Mouse (Mus musculus): Measurements from ENCODE around the gene Klk1.
"Not testable (repeated sequence)": the region's sequence is repeated elsewhere in the genome, so short reads cannot be mapped to it uniquely, and the experiment has no call there.

Klk1 gene

DNA sequence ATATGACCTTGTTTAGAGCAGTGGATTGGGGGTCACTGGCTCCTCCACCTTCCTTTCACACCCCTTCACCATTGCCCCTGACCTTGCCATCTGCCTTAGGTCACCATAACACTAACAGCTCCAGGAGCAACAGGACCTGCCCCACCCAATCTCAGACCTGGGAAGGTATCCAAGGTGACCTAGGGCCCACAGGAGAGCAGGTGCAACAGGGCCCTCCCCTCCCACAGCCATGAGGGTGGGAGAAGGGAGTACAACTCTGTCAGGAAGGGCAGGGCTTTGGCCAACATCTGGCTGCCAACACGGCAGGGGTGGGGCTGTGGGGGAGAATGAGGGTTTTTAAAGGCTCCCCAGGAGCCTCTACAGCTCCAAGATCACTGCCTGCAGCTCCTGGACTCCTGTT, at the start of gene Klk1:
Klk1 (plus strand) TSS at position 285 of the 400 bp plus-strand sequence.
- DNase-seq (ENCODE audit: low read depth, low spot score), result no peak

GRCm38 (mm10) chr7:44179299-44180045, 45.7 kb upstream of the Klk1 start:
- no peak for DNase-seq (ENCODE audit: low read depth, low spot score)

GRCm38 (mm10) chr7:44186516-44186915, 38.6 kb upstream of the Klk1 start:
- DNase-seq (ENCODE audit: low read depth, low spot score), result not testable (repeated sequence)

DNA sequence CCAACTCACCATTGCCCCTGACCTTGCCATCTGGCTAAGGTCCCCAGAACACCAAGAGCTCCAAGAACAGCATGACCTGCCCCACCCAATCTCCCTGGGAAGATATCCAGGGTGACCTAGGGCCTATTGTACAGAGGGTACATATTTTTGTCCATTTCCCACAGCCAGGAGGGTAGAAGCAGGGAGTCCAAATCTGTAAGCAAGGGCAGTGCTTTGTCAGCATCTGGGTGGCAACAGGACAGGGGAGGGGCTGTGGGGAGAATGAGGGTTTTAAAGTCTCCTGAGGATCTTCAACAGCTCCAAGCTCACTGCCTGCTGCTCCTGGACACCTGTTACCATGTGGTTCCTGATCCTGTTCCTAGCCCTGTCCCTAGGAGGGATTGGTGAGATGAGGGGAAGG, 37.2 kb upstream of the Klk1 start, which contains the start of gene Klk1b24:
Klk1b24 (plus strand) TSS at position 301 of the 400 bp plus-strand sequence.
- not testable (repeated sequence) for DNase-seq (ENCODE audit: low read depth, low spot score)

DNA sequence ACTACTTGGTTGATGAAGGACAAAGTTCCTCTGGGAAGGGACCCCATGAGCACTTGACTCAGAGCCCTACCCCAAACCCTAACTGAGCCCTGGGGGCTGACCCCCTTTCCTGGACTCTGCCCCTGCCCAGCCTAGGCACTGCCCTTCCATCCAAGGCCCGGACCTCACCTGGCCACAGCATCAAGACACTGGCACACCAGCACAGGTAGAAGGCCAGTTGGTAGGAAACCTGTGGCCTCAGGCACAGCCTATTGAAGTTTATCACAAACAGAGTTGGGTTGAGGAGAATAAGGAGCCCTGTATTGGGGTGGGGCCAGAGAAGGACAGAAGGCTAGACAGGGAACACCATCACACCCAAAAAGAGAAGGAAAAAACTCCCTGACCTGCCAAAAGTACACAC, 31.7 kb upstream of the Klk1 start:
- not testable (repeated sequence) for DNase-seq (ENCODE audit: low read depth, low spot score)

GRCm38 (mm10) chr7:44197891-44198290, 27.3 kb upstream of the Klk1 start, which contains the start of gene Klk1b3:
Klk1b3 (plus strand) TSS chr7:44198191.
- no peak for DNase-seq (ENCODE audit: low read depth, low spot score)

DNA sequence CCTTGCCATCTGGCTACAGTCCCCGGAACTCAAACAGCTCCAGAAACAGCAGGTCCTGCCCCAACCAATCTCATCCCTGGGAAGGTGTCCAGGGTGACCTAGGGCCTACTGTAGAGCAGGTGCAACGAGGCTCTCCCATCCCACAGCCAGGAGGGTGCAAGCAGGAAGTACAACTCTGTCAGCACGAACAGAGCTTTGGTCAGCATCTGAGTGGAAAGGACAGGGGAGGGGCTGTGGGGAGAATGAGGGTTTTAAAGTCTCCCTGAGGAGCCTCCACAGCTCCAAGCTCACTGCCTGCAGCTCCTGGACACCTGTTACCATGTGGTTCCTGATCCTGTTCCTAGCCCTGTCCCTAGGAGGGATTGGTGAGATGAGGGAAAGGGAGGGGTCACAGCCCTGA, 18.0 kb upstream of the Klk1 start, which contains the start of gene Klk1b4:
Klk1b4 (plus strand) TSS at position 301 of the 400 bp plus-strand sequence.
- not testable (repeated sequence) for DNase-seq (ENCODE audit: low read depth, low spot score)

DNA sequence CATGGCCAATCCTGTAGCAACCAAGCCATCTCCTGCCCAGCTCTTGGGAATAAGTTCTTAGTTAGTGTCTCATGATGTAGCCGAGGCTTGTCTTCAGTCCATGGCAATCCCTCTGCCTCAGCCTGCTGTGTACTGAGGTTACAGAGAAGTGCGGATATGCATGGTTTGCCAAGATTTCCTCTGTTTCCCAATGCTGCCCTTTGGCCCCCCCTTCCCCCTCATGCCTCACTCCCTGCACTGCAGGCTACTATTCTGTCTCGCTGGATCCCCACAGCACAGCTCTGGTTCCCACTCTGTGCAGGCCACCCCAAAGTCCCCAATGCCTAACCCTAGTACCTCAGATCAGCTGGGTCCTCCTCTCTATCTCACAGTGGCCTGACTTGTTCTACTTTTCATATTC, 16.9 kb upstream of the Klk1 start:
- DNase-seq (ENCODE audit: low read depth, low spot score), result no peak

DNA sequence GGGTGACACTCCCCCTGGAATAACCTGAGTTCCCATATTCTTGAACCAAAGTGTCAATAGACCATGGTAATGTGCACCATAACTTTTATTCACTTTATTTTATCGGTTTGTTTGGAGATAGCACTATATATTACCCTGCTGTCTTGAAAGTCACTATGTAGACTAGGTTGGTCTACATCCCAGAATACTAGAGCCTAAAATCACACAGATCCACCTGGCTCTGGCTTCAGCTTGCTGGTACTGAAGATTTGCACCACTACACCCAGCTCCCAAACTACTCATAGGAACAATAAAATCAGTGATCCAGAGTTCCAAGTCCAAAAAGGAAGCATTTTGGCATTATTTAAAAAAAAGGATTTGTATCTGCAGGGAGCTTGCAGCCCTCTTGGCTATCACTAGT, 9.5 kb upstream of the Klk1 start, which contains the start of gene Klk1b5:
Klk1b5 (plus strand) TSS at position 301 of the 400 bp plus-strand sequence.
- no peak for DNase-seq (ENCODE audit: low read depth, low spot score)

GRCm38 (mm10) chr7:44221601-44222000, 3.6 kb upstream of the Klk1 start:
- DNase-seq (ENCODE audit: low read depth, low spot score), result not testable (repeated sequence)

DNA sequence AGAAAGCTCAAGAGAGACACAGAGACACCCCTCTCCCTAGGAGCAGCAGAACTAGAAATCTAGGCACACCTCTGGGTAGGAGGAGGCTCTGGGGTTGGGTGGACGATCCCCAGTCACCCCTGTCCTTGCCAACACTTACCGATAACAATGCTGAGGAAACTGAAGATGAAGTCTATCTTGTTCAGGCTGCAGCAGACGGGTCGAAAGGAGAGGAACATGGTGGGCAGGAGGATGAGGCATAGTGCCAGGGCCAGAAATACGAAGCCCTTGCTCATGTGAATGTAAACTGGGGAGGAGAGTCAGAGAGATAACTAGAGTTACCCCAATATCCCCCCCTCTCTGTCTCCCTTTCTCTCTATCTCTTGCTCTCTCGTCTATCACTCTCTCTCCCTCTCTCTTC, 2.8 kb upstream of the Klk1 start:
- DNase-seq (ENCODE audit: low read depth, low spot score), result not testable (repeated sequence)

GRCm38 (mm10) chr7:44235909-44236308, 10.7 kb downstream of the Klk1 start, which contains the start of gene Gm36864:
Gm36864 (plus strand) TSS chr7:44236177.
- DNase-seq (ENCODE audit: low read depth, low spot score), result no peak

DNA sequence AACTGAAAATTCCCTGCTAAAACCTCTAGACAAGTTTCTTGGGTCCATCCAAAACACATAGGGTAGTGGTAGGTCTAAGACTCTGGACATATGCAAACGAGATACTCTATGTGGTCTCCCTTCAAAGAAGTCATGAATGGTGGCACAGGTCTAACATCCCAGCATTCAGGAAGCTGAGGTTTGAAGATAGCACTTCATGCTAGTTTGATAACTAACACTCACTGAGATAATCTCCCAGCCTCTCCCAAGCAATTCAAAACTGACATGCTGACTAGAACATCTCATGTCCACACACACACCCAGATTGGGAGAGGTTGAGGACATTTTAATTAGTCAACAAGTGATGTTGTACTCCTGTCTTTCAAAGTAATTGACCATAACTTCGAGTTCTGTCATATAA, 14.8 kb downstream of the Klk1 start:
- no peak for DNase-seq (ENCODE audit: low read depth, low spot score)

DNA sequence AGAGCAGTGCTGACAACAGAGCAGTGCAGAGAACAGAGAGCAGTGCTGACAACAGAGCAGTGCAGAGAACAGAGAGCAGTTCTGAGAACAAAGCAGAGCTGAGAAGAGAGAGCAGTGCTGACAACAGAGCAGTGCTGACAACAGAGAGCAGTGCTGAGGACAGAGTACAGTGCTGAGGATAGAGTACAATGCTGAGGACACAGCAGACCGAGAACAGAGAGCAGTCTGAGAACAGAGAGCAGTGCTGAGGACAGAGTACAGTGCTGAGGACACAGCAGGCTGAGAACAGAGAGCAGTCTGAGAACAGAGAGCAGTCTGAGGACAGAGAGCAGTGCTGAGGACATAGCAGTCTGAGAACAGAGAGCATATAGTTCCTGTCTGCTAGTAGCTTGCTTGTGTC, 15.6 kb downstream of the Klk1 start:
- no peak for DNase-seq (ENCODE audit: low read depth, low spot score)

- DNase-seq (ENCODE audit: low read depth, low spot score), result no peak
These were observed 16.0 kb downstream of the Klk1 start for GRCm38 (mm10) chr7:44241163-44241562.

DNA sequence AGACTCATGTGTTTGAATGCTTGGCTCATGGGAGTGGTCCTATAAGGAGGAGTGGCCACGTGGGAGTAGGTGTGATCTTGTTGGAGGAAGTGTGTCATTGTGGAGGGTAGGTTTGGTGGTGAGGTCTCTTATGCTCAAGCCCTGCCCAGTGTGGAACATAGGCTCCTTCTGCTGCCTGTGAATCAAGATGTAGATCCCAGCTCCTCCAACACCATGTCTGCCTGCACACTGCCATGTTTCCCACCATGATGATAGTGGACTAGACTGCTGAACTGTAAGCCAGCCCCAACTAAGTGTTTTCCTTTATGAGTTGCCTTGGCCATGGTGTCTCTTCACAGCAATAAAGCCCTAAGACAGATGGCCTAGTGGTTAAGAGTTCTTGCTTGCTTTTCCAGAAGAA, 18.9 kb downstream of the Klk1 start:
- DNase-seq (ENCODE audit: low read depth, low spot score), result no peak

DNA sequence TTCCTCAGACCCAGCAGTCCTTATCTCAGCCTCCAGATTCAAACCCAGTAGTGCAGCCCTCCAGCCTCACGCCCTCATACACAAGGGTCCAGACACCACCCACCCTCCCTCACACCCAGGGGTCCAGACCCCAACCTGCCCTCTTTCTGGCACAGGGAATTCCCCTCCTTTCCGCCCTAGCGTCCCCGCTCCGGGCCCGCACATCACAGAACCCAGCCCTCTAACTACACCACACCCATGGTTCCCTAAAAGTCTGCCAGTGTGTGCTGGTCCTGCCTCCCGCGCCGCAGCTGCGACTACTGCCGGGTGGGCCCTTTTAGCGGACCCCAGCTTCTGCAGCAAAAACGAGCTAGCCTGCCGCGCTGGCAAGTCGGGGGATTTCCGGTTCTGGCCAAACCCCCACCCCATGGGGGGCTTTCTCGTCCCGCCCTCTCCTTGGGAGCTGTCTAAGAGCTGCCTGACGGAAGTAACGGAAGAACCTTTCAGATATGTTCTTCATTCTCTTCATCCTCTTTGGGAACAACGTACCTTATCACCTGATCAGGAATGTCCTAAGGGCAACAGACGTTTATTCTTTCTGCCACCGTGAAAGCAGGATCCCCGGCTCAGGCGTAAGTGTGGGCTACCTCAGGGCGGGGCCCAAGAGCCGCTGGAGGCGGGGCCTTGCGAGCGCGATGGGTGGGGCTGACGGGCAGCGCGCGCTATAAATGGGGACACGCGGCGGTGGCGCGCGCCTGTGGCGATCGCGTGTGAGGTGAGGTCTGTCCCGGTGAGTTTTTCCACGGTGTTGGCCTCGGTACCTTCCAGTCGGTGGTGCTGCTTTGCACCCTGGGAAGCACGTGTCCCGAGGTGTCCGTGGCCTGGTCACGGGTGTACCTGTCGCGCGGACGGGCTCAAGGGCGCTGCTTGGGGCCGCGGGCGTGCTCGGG, 21.2 kb downstream of the Klk1 start, which contains the start of the genes 1700028J19Rik and 2410002F23Rik:
1700028J19Rik (minus strand) TSS at position 641 of the 929 bp plus-strand sequence.
2410002F23Rik (plus strand) TSS at position 668 of the 929 bp plus-strand sequence.
- DNase-seq (ENCODE audit: low read depth, low spot score), result peak; percentile 90

- DNase-seq (ENCODE audit: low read depth, low spot score), result peak; percentile 53
These were observed 21.9 kb downstream of the Klk1 start for GRCm38 (mm10) chr7:44246984-44247470.

DNA sequence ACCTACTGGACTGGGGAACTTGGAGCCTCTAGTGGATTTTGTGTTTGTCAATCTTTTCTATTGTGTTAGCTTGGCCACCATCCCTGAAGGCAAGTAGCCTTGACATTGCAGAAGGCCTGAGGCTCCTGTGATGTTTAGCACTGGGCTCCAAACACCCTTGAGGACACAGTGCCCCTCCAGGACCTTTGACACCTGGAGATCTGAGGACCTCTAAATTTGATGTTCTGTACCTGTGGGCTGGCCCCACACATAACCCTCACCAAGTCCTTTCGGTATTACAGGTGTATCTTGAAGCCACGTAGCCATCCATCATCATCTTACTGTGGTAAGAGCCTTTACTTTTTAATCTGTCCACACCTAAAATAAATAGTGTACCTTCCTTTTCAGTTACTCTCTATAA, 22.8 kb downstream of the Klk1 start:
- no peak for DNase-seq (ENCODE audit: low read depth, low spot score)

DNA sequence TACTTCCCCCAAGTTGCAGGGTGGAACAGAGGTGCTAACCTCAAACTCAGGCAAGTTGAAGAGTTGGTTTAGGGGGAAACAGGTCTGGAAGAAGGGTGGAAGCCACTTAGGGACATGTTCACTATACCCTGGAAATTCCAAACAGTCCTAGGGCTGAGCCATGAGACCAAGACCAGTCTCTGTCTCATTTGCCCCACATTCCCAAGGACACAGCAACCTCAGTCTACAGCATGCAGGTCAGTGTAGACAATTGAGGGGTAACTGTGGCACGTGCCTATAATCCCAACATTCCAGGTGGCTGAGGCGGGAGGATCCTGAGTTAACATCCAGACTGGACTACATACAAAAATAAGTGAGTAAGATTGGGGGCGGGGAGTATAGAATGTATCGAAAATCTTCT, 24.1 kb downstream of the Klk1 start:
- no peak for DNase-seq (ENCODE audit: low read depth, low spot score)

DNA sequence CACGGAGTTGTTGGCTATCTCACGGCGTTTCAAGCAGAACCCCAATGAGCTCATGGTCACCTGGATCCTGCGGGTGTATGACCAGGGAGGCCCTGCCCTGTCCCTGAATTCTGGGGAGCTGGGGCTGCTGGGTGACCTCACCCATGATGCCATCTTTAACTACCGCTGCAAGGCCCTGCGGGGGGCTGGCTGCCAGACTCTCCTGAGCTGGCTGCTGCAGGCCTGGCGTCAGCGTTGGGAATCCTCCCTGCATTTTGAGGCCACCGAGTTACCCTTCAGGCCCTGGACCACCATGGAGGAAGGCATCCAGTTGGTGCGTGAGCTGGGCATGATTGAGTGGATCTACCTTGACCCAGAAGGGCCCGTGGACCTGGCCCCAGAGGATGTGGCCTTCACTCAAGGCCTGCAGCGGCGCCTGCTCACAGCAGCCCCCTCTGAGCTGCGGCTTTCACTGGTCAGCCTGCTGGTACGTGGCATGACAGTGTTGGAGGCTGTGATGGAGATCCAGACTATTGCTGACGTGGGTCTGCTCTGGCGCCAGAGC, 25.6 kb downstream of the Klk1 start:
- DNase-seq (ENCODE audit: low read depth, low spot score), result not testable (repeated sequence)
